Mouse (Mus musculus) hindbrain, embryonic 11.5 days (tissue): ENCODE data around the gene Odaph. TPM values are rescaled to one million over a fixed set of nuclear protein-coding genes. Genes with fewer than 3 reads are reported as not detected.
"Not testable (repeated sequence)": the region's sequence is repeated elsewhere in the genome, so short reads cannot be mapped to it uniquely, and the experiment has no call there.

Experiments used
- ATAC-seq: fragments of 200-750 bp; cut with Nextera tagmentation; 2 replicates; pipeline ENCODE4 v1.8.0; 2017; ENCODE audit warnings: mild to moderate bottlenecking, moderate TSS enrichment, moderate library complexity; ENCODE audit not compliant: low FRiP score
- DNase-seq: peaks from one replicate; pipeline ENCODE4 v3.0.0-alpha.2; 2015; ENCODE audit warnings: low spot score
- H3K27ac ChIP-seq: fragments of 300-500 bp; sonication (generic); 2 replicates; pipeline ENCODE4 v1.5.1; 2014; ENCODE audit warnings: mild to moderate bottlenecking, low read depth, low read length
- H3K27me3 ChIP-seq: fragments of 300-500 bp; sonication (generic); 2 replicates; pipeline ENCODE4 v1.6.1; 2014; ENCODE audit warnings: mild to moderate bottlenecking, low read length, moderate library complexity, mixed read lengths; ENCODE audit not compliant: control insufficient read depth, insufficient read depth
- H3K36me3 ChIP-seq: fragments of 300-500 bp; sonication (generic); 2 replicates; pipeline ENCODE4 v1.6.1; 2014; ENCODE audit warnings: mild to moderate bottlenecking, low read length, moderate library complexity, mixed read lengths; ENCODE audit not compliant: control insufficient read depth, insufficient read depth
- H3K4me1 ChIP-seq: fragments of 300-500 bp; sonication (generic); replicated peaks from 2 replicates; pipeline ENCODE4 v1.6.1; 2014; ENCODE audit warnings: low read length, mixed read lengths; ENCODE audit not compliant: control insufficient read depth, insufficient read depth
- H3K4me2 ChIP-seq: fragments of 300-500 bp; sonication (generic); replicated peaks from 2 replicates; pipeline ENCODE4 v1.6.1; 2014; ENCODE audit warnings: mild to moderate bottlenecking, low read depth, low read length
- H3K4me3 ChIP-seq: fragments of 300-500 bp; sonication (generic); 2 replicates; pipeline ENCODE4 v1.5.1; 2014; ENCODE audit warnings: low read depth, low read length
- H3K9ac ChIP-seq: fragments of 300-500 bp; sonication (generic); 2 replicates; pipeline ENCODE4 v1.6.1; 2014; ENCODE audit warnings: low read depth, low read length
- H3K9me3 ChIP-seq: fragments of 300-500 bp; sonication (generic); 2 replicates; pipeline ENCODE4 v1.6.1; 2016; ENCODE audit warnings: low read length; ENCODE audit not compliant: control insufficient read depth
- WGBS: fragments of 180-500 bp; shearing (Covaris S2); extraction: QIAGEN DNeasy Blood & Tissue Kit; methylation state at CpG from one replicate; pipeline ENCODE4 v1.1.7; 2014; 5-methylcytosine and 5-hydroxymethylcytosine counted together
- polyA plus RNA-seq: library from polyadenylated mRNA; unstranded; fragments of >200 nt; fragmentation: Nextera tagmentation; extraction: Ambion mirVana; gene quantifications from 2 replicates; pipeline ENCODE4 v1.2.1, GENCODE M21; 2014

The Odaph gene
- polyA plus RNA-seq: not detected in 2 replicates

- Histone ChIP-seq H3K4me3 (no peak within 1 kb of the TSS), H3K4me2 (no peak within 1 kb of the TSS), H3K36me3 (no peaks in the 10 kb centered on the region), H3K9ac (no peak within 1 kb of the TSS), H3K4me1 (no peaks in the 10 kb centered on the region), H3K27me3 (no peaks in the 10 kb centered on the region), H3K27ac (no peak within 1 kb of the TSS), H3K9me3 (no peaks in the 10 kb centered on the region)
- ATAC-seq (no peak), DNase-seq (no peak)
- 71% methylated on average over 4 of the region's 4 CpGs for WGBS
Observed at GRCm38 (mm10) chr5:91987236-91987635, at the start of gene Odaph. TSS of gene Odaph (plus strand) at chr5:91987475.

GRCm38 (mm10) chr5:91945609-91946008, 41.7 kb upstream of the Odaph start:
- not testable (repeated sequence) for H3K27me3 ChIP-seq, H3K9ac ChIP-seq, H3K36me3 ChIP-seq, ATAC-seq, H3K4me2 ChIP-seq, H3K4me1 ChIP-seq, DNase-seq, H3K27ac ChIP-seq, H3K4me3 ChIP-seq, H3K9me3 ChIP-seq
- 45% methylated on average over 1 of the region's 1 CpGs for WGBS

GRCm38 (mm10) chr5:91947008-91947407, 40.3 kb upstream of the Odaph start:
- no peak overlapping the region for H3K9ac ChIP-seq
- H3K4me1 ChIP-seq: no peaks in the 10 kb centered on the region
- no peak overlapping the region for H3K27ac ChIP-seq
- ATAC-seq: no peak
- no peak overlapping the region for H3K4me3 ChIP-seq
- DNase-seq: no peak
- no peaks in the 10 kb centered on the region for H3K9me3 ChIP-seq
- H3K36me3 ChIP-seq: peaks cover 2% of the 10 kb centered on the region; the same call in 1 of the 2 replicates
- H3K4me2 ChIP-seq: no peak overlapping the region
- WGBS: 96% methylated on average over 4 of the region's 4 CpGs
- H3K27me3 ChIP-seq: no peaks in the 10 kb centered on the region

- H3K27ac ChIP-seq: no peak overlapping the region
- DNase-seq (no peak), ATAC-seq (no peak)
- no peaks in the 10 kb centered on the region for H3K9me3 ChIP-seq
- no peak overlapping the region for H3K4me2 ChIP-seq
- no peak overlapping the region for H3K4me3 ChIP-seq
- H3K36me3 ChIP-seq: peaks cover 2% of the 10 kb centered on the region; the same call in 1 of the 2 replicates
- no peaks in the 10 kb centered on the region for H3K27me3 ChIP-seq
- no peak overlapping the region for H3K9ac ChIP-seq
- 86% methylated on average over 7 of the region's 7 CpGs for WGBS
- no peaks in the 10 kb centered on the region for H3K4me1 ChIP-seq
Observed at GRCm38 (mm10) chr5:91949441-91949840, 37.8 kb upstream of the Odaph start.

DNA sequence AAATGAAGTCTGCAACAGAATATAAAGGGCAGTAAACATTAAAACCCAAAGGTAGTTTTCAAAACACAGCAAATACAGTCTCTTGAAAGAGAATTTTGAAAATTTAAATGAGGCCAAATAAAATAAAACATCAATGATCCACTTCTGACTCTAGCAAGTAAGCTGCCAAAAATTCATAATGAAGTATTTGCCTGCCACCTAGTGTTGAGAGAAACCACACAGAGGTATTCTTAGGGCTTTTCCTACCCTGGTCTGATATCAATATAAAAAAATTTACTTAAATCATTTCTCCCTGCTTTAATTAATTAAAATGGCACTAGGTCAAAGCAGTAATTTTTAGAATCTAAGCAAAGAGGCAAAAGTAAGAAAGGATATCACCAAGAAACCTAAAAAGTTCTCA, 35.9 kb upstream of the Odaph start:
- peak; percentile 25 for DNase-seq
- no peak overlapping the region for H3K4me3 ChIP-seq

GRCm38 (mm10) chr5:91956991-91957760, 30.1 kb upstream of the Odaph start:
- Histone ChIP-seq H3K27ac (no peak overlapping the region), H3K4me2 (no peak overlapping the region), H3K36me3 (peaks cover 4% of the 10 kb centered on the region; the same call in 1 of the 2 replicates), H3K9me3 (no peaks in the 10 kb centered on the region), H3K4me1 (no peaks in the 10 kb centered on the region), H3K27me3 (no peaks in the 10 kb centered on the region), H3K9ac (no peak overlapping the region), H3K4me3 (no peak overlapping the region)
- no peak for DNase-seq
- ATAC-seq: no peak
- 89% methylated on average over 3 of the region's 3 CpGs for WGBS

More for the DNA sequence above, 35.9 kb upstream of the Odaph start:
- H3K4me1 ChIP-seq: no peaks in the 10 kb centered on the region
- ATAC-seq: no peak
- H3K27me3 ChIP-seq: no peaks in the 10 kb centered on the region
- peaks cover 2% of the 10 kb centered on the region; the same call in 1 of the 2 replicates for H3K36me3 ChIP-seq
- no peak overlapping the region for H3K4me2 ChIP-seq
- H3K9ac ChIP-seq: no peak overlapping the region
- H3K27ac ChIP-seq: no peak overlapping the region
- H3K9me3 ChIP-seq: no peaks in the 10 kb centered on the region

GRCm38 (mm10) chr5:91959096-91959495, 28.2 kb upstream of the Odaph start:
- WGBS: 89% methylated on average over 1 of the region's 1 CpGs
- no peak overlapping the region for H3K4me3 ChIP-seq
- ATAC-seq (no peak), DNase-seq (no peak)
- H3K27me3 ChIP-seq: no peaks in the 10 kb centered on the region
- H3K4me2 ChIP-seq: no peak overlapping the region
- H3K36me3 ChIP-seq: peaks cover 4% of the 10 kb centered on the region; the same call in 1 of the 2 replicates
- no peaks in the 10 kb centered on the region for H3K4me1 ChIP-seq
- H3K27ac ChIP-seq: no peak overlapping the region
- no peaks in the 10 kb centered on the region for H3K9me3 ChIP-seq
- no peak overlapping the region for H3K9ac ChIP-seq

GRCm38 (mm10) chr5:91959986-91960385, 27.3 kb upstream of the Odaph start:
- Histone ChIP-seq H3K9me3 (no peaks in the 10 kb centered on the region), H3K4me1 (no peaks in the 10 kb centered on the region), H3K4me2 (no peak overlapping the region), H3K27ac (no peak overlapping the region), H3K27me3 (no peaks in the 10 kb centered on the region), H3K36me3 (peaks cover 4% of the 10 kb centered on the region; the same call in 1 of the 2 replicates), H3K4me3 (no peak overlapping the region), H3K9ac (no peak overlapping the region)
- no peak for DNase-seq
- WGBS: 90% methylated on average over 1 of the region's 1 CpGs
- ATAC-seq: no peak
